Mouse (Mus musculus) olfactory bulb, adult 2 months (tissue): ENCODE measurements around the gene Nwd1. TPM values are rescaled to one million over a fixed set of nuclear protein-coding genes. Genes with fewer than 3 reads are reported as not detected.
A peak's percentile ranks its signal among the peaks of the same experiment; 100 is the strongest.

ENCODE experiments used
- H3K27ac ChIP-seq: fragments of 200-500 bp; 2 replicates; pipeline ENCODE4 v1.5.1; 2012; ENCODE audit warnings: low read depth, low read length; ENCODE audit not compliant: insufficient read depth
- H3K4me1 ChIP-seq: fragments of 200-500 bp; 2 replicates; pipeline ENCODE4 v1.6.1; 2012; ENCODE audit warnings: low read length; ENCODE audit not compliant: control insufficient read depth, insufficient read depth
- H3K4me3 ChIP-seq: fragments of 200-500 bp; 2 replicates; pipeline ENCODE4 v1.5.1; 2012; ENCODE audit warnings: mild to moderate bottlenecking, low read depth, low read length, moderate library complexity; ENCODE audit not compliant: insufficient read depth
- CTCF ChIP-seq: fragments of 200-500 bp; IDR thresholded peaks from 2 replicates; pipeline ENCODE4 v1.5.1; 2012; ENCODE audit warnings: low read depth, mild to moderate bottlenecking, low read length, moderate library complexity; ENCODE audit not compliant: insufficient read depth
- POLR2A ChIP-seq: fragments of 200-500 bp; IDR thresholded peaks from 2 replicates; pipeline ENCODE4 v1.6.1; 2012; ENCODE audit warnings: mild to moderate bottlenecking, low read depth, low read length, moderate library complexity; ENCODE audit not compliant: insufficient read depth
- WGBS: fragments of 180-500 bp; shearing (Covaris S2); methylation state at CpG from one replicate; pipeline ENCODE4 v1.1.7; 2018; 5-methylcytosine and 5-hydroxymethylcytosine counted together
- polyA plus RNA-seq: library from polyadenylated mRNA; stranded (reverse); fragments of >200 nt; gene quantifications from 2 replicates; pipeline ENCODE4 v1.2.4, GENCODE M21; 2012; ENCODE audit warnings: low replicate concordance; ENCODE audit not compliant: missing spikeins, insufficient read depth, insufficient read length

Gene Nwd1
- polyA plus RNA-seq, 1 experiment, result not detected

- WGBS, result 77% methylated on average over 5 of the region's 5 CpGs
- TF ChIP-seq POLR2A, result no peak
- no peak for TF ChIP-seq CTCF
Observed at GRCm38 (mm10) chr8:72735001-72735400, 88.5 kb downstream of the Nwd1 start.

GRCm38 (mm10) chr8:72736868-72737267, 90.4 kb downstream of the Nwd1 start:
- TF ChIP-seq CTCF (no peak), POLR2A (no peak)
- Histone ChIP-seq H3K27ac (no peak overlapping the region), H3K4me3 (no peak overlapping the region), H3K4me1 (no peaks in the 10 kb centered on the region; the same call in 1 of the 2 replicates)

More at GRCm38 (mm10) chr8:72735001-72735400, 88.5 kb downstream of the Nwd1 start:
- Histone ChIP-seq H3K27ac (no peak overlapping the region), H3K4me1 (peaks cover 3% of the 10 kb centered on the region; the same call in 1 of the 2 replicates), H3K4me3 (no peak overlapping the region)

GRCm38 (mm10) chr8:72746061-72746460, 99.5 kb downstream of the Nwd1 start:
- Histone ChIP-seq H3K27ac (no peak overlapping the region), H3K4me1 (no peaks in the 10 kb centered on the region), H3K4me3 (no peak overlapping the region)
- no peak for TF ChIP-seq POLR2A
- peak; percentile 54 for TF ChIP-seq CTCF
- WGBS, result 32% methylated on average over 5 of the region's 5 CpGs

- H3K27ac ChIP-seq, result no peak overlapping the region
- 93% methylated on average over 26 of the region's 26 CpGs for WGBS
- TF ChIP-seq POLR2A, result no peak
- no peak overlapping the region for H3K4me3 ChIP-seq
- no peaks in the 10 kb centered on the region for H3K4me1 ChIP-seq
Observed at GRCm38 (mm10) chr8:72749846-72750245, 103.3 kb downstream of the Nwd1 start.

GRCm38 (mm10) chr8:72750266-72750665, 103.8 kb downstream of the Nwd1 start:
- Histone ChIP-seq H3K4me1 (no peaks in the 10 kb centered on the region), H3K27ac (no peak overlapping the region), H3K4me3 (no peak overlapping the region)
- TF ChIP-seq POLR2A, result no peak
- TF ChIP-seq CTCF, result no peak
- WGBS, result 97% methylated on average over 6 of the region's 6 CpGs

- Histone ChIP-seq H3K4me1 (no peaks in the 10 kb centered on the region), H3K4me3 (no peak overlapping the region), H3K27ac (no peak overlapping the region)
- no peak for TF ChIP-seq POLR2A
- no peak for TF ChIP-seq CTCF
- WGBS, result 89% methylated on average over 3 of the region's 3 CpGs
Observed at GRCm38 (mm10) chr8:72751126-72751525, 104.6 kb downstream of the Nwd1 start.

- Histone ChIP-seq H3K27ac (no peak overlapping the region), H3K4me3 (no peak overlapping the region), H3K4me1 (no peaks in the 10 kb centered on the region)
- WGBS, result 82% methylated on average over 3 of the region's 3 CpGs
- TF ChIP-seq CTCF (no peak), POLR2A (no peak)
Observed at GRCm38 (mm10) chr8:72752289-72752688, 105.8 kb downstream of the Nwd1 start.

GRCm38 (mm10) chr8:72753165-72753564, 106.7 kb downstream of the Nwd1 start:
- H3K4me1 ChIP-seq, result no peaks in the 10 kb centered on the region
- no peak for TF ChIP-seq CTCF
- no peak for TF ChIP-seq POLR2A
- H3K4me3 ChIP-seq, result no peak overlapping the region
- H3K27ac ChIP-seq, result no peak overlapping the region
- 97% methylated on average over 9 of the region's 9 CpGs for WGBS

GRCm38 (mm10) chr8:72753781-72754180, 107.3 kb downstream of the Nwd1 start:
- Histone ChIP-seq H3K27ac (no peak overlapping the region), H3K4me1 (no peaks in the 10 kb centered on the region), H3K4me3 (no peak overlapping the region)
- WGBS, result 92% methylated on average over 2 of the region's 2 CpGs
- TF ChIP-seq CTCF (no peak), POLR2A (no peak)

GRCm38 (mm10) chr8:72756031-72756430, 109.5 kb downstream of the Nwd1 start:
- no peak for TF ChIP-seq CTCF
- TF ChIP-seq POLR2A, result no peak
- H3K4me1 ChIP-seq, result no peaks in the 10 kb centered on the region
- H3K27ac ChIP-seq, result no peak overlapping the region
- WGBS, result 100% methylated on average over 2 of the region's 2 CpGs
- H3K4me3 ChIP-seq, result no peak overlapping the region
